Mouse (Mus musculus): ENCODE measurements around the gene Tmem269.

The Tmem269 gene

DNA sequence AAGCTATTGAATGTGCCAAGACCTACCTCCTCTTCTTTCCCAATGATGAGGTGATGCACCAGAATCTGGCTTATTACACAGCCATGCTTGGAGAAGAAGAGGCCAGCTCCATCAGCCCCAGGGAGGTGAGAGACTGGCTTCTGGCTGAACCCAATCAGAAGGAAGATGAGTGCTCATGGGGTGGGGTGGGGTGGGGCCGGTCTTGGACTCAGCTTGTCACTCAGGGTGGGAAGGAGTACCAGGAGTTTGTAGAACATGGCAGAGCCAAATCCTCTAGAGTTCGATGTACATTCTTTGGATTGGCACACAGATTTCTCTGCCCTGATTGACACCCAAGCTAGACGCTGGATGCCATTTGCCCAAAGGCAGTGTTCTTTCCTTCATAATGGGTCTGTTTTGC, 20.6 kb upstream of the Tmem269 start:
- 55% methylated on average over 3 of the region's 3 CpGs for WGBS

DNA sequence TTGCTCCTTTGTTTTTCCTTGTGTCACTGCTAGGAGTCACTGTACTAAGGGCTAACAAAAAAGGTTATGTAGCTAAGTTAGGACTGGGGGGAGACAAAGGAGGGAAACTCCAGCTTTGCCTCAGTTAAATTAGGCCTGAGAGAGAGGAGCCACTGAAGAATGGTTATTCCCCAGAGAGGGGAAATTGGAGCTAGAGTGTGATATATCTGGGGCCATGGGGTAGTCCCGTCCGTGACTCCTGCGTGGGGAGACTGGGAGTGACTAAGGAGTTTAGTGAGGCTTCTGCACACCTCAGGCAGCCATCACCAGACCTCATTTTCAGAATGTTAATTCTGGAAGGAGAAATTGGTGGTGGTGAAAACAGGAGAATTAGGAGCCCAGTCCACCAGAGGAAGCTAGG, 16.3 kb upstream of the Tmem269 start:
- WGBS = 88% methylated on average over 3 of the region's 3 CpGs

DNA sequence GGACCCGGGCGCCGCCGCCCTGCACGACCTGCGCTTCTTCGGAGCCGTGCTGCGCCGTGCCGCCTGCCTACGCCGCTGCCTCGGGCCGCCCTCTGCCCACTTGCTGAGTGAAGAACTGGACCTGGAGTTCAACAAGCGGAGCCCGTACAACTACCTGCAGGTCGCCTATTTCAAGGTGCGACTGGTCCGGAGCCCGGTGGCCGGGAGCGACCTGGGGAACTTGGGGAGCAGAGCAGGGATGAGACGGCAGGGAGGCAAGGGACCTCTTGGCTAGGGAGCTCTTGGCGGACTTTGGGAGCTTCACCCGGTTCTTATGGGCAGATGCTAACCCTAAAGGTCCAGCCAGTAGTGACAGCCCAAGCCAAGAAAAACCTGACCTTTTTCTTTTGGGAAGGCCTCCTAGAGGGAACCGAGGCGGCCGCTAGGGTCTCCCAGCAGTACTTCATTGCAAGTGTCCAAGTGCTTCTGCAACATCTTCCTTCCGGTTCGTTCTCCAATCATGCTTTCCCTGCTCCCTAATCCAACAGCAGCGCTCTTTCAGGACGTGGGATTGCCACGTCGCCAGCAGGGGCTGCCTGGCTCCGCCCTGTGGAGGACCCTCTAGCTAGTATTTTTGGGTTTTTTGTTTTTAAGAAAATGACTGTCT, 15.4 kb upstream of the Tmem269 start:
- under 1% methylated on average over 36 of the region's 36 CpGs for WGBS

DNA sequence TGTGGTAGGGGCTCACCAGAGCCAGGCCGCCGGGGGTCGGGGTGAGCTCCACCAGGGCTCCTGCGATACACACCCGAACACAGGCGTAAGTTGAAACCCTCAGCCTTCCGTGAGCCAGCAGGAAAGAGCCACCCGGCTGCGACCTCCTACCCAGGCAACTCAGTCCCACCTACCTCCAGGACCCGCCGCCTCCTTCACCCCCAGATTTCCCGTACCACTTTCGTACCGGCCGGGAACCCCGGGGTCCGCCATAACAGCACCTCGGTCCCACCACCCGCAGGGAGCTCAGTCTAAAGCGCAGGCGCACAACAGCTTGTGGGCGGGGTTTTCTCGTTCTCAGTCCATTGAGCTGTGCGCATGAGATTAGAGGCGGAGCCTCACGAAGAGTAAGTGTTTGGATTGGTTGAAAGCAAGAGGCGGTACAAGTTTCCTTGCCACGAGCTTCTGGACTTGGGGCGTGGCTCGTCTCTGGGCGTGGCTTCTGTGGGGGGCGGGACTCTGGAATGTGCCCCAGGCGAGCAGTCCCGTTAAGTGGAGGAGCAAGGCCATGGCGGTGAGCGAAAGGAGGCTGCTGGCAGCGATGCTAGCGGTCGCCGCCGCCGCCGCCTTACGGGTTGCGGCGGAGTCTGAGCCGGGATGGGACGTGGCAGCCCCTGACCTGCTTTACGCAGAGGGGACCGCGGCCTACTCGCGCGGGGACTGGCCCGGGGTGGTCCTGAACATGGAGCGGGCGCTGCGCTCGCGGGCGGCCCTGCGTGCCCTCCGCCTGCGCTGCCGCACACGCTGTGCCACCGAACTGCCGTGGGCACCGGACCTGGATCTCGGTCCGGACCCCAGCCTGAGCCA, 14.6 kb upstream of the Tmem269 start, which contains the start of the genes AU022252 and P3h1:
Gene AU022252 (minus strand): TSS at position 303 of the 846 bp plus-strand sequence.
Gene P3h1 (plus strand): TSS at position 506 of the 846 bp plus-strand sequence.
- WGBS = under 1% methylated on average over 71 of the region's 71 CpGs

DNA sequence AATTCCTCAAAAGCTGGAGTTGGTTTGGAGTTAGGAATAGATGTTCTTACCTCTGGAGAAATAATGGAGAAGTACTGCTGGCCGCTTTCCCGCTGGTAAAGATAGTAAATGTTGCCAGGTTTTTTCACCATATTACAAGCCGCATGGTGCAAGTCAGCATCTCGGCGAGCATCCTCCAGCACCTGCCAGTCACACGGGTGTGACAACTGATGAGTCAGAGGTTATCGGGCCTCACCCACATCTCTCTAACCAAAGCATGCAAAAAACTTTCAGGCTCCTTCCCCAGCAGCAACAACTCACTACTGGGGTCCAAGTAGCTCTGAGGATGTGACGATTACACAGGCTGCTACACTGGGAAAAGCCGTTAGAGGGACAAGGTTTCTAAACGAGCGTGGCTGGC, 8.7 kb upstream of the Tmem269 start:
- WGBS = 89% methylated on average over 11 of the region's 11 CpGs

DNA sequence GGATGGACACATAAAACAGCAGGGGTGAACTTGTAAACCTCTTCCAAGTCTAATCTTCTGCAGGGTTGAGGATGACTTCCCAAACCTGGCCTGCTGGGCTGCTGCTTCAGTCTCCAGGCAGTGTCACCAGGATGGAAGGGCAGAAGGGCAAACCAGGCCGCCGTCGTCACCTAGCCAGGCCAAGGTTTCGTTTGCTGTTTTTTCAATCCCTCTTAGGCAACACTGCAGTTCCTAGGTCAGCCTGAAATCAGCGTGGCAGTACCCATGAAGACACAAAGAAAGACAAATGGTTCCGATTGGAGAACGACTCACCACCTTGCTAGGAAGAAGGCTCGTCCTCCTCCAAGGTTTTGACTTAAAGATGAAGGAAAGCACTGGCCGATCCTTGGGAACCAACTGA, 7.7 kb upstream of the Tmem269 start:
- WGBS = 90% methylated on average over 9 of the region's 9 CpGs

DNA sequence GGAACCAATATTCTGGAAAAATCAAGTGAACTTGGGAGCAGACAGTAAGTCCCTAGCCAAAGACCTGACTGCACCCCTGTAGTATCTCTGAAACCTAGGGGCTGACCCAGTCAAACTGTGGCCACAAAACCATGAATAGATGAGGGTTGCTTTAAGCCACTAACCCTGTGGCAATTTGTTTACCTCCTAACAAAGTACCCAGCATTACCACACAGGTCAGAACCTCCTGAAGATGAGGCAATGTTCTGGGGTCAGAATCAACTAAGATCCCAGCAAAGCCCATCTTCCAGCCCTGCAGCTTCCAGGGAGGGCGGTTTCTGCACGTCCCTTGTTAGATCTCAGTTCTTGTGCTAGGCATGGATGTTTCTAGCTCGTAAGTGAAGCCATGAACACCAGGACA, 6.5 kb upstream of the Tmem269 start:
- 95% methylated on average over 3 of the region's 3 CpGs for WGBS

DNA sequence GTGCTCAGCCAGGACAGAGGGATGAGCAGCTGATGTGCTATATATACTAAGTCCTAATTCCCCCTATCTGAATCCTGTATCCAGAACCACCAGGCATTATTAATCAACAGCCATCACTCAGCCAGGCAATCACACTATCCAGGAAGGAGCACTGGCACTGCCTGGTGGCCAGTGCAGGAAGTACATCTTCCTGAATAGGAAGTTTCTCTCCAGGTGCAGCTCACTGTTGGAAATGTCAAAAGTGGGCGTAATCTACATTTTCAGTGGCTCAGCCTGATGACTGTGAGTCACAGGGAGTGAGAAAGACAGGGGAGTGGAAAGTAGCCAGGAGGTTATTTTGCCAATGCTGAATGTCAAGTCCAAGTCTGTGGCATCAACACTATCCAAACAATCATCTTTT, 5.7 kb upstream of the Tmem269 start:
- WGBS = 55% methylated on average over 1 of the region's 1 CpGs

DNA sequence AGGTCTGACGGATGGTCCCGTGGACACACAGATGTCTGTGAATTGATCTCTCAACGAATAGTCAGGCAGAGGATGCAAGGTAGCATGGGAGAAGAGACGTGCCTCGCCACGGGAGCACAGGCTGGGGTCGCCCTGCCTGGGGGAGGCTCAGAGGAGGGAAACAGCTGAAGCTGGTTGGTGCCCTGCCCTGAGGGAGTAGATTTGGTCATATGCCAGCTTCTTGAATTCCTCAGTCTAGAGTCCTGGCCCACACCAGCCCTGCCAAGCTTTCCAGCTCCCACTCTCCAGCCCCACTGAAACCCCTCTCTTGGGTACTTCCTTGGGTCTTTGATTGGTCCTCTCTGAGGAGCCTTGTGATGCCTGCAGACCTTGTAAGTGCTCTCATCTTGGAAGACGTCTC, 1.4 kb downstream of the Tmem269 start:
- 60% methylated on average over 8 of the region's 8 CpGs for WGBS

DNA sequence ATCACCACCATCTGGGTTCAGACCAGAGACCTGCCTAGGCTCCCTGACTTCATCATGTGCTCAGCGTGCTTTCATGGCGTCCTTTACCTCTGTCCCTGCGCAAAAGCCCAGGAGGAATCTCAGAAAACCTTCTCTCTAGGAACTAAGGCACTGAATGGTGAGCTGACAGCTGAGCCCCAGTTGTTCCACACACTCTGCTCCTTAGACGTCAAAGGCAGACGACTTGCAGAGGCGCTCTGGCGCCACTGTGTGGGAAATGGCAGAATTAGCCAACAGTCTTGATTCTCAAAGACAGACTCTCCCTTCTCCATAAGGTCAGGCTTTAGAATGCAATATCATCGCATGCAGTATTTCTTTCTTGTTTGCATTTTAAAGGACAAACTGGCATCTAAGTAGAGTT, 13.3 kb downstream of the Tmem269 start:
- WGBS = 26% methylated on average over 8 of the region's 8 CpGs

DNA sequence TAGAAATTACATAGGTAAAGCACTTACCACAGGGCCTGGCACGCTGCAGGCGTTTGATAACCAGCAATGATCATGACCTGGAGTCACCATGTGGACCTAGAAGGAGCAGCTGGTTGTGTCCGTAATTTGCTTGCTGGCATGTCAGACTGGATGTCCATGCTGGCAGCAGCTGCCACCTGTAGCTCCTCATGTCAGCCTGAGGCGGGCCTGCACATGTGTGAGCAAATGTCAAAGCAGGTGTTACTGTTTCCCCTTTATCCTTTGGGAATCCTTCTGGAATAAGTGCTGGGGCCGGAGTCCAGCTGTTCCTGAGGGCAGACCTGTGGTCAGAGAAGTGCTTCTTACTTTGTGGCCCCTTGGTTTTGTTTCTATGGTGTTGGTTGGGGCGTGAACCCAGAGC, 19.9 kb downstream of the Tmem269 start:
- 94% methylated on average over 6 of the region's 6 CpGs for WGBS

DNA sequence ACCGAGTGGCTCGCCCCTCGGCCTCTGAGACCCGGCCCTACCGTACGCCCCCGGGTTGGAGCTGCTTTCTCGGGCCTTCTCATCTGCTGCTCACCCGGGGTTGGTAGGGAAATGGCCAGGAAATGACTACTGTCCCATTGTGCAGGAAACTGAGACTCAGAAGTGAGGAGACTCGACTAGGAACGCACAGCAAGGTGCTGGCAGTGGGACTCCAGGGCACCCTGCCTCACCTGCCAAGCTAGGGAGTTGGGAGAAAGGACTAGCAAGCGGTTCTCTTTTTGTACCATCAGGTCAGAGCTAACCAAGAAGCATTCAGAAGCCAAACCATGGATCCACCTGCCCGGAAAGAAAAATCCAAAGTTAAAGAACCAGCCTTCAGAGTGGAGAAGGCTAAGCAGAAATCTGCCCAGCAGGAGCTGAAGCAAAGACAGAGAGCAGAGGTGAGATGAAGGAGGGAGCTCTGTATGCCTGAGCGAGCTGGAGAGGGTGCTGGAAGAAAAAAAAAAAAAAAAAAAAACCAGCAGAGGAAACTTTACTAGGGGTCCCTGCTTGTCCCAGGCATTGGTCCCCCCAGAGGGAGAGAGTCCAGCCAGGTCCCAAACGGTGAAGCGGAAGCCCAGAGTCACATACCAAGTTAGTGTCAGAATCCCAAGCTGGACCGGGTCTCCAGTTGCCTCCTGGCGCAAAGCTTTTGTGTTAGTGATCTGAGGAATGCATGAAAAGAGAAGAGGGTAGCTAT, 22.3 kb downstream of the Tmem269 start:
- 10% methylated on average over 18 of the region's 18 CpGs for whole genome bisulfite sequencing

DNA sequence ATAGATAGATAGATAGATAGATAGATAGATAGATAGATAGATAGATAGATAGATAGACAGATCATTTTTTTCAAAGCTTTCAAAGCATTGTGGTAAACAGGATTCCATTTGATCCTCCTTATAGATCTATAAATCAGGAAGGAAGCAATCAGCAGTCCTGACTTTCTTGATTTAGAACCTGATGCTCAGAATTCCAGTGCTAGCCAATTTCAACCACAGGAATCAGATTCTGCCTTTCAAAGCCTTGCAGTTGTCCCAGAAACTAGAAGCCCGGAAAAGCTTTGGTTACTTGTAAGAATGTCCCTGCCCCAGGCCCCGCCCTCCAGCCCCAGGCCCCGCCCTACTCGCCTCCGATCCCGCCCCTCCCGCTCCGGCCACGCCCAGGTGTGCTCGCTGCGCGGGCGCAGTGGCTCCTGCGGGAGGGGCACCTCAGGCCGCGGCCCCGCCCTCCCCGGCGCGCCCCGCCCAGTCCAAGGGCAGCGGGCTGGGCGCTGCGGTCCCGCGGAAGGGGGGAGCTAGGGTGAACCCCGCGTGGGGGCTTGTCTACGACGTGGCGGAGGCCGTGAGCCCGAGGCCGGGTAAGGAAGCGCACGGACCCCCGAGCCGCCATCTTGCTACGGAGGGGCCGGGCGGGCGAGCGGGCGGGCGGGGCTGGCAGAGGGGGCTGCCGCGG, 23.0 kb downstream of the Tmem269 start, which contains the start of gene Svbp:
Gene Svbp (plus strand): TSS at position 398 of the 673 bp plus-strand sequence.
- WGBS = under 1% methylated on average over 43 of the region's 47 CpGs

DNA sequence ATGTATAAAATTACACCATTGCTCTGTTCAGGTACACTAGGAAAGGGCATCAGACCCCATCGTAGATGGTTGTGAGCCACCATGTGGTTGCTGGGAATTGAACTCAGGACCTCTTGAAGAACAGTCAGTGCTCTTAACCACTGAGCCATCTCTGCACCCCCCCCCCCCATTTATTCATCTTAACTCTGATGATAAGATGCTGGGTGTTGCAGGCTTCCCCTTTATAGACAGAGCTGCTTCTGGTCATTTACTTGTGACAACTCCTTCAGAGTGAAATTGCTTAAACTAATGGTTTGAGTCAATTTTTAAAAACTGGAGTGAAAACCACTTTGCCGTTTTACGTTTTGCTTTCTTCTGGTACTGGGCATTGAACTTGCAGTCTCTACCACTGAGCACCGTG, 25.3 kb downstream of the Tmem269 start:
- 93% methylated on average over 4 of the region's 4 CpGs for WGBS

DNA sequence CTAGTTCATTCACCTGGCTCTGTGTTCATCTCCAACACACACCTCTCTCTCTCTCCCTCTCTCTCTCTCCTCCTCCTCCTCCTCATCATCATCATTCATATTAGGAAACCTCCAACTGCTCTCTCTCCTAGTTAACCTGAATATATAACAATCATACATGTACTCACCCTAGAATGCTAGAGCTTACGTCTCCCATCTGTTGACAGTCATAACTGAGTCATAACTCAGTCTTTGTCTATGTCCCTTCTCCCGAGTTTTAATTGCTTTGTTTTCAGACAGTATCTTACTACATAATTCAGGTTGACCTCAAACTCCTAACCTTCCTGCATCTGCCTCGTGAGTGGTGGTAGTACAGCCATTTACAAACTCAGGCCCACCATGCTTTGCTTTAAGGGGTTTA, 26.7 kb downstream of the Tmem269 start:
- WGBS = 64% methylated on average over 3 of the region's 3 CpGs

DNA sequence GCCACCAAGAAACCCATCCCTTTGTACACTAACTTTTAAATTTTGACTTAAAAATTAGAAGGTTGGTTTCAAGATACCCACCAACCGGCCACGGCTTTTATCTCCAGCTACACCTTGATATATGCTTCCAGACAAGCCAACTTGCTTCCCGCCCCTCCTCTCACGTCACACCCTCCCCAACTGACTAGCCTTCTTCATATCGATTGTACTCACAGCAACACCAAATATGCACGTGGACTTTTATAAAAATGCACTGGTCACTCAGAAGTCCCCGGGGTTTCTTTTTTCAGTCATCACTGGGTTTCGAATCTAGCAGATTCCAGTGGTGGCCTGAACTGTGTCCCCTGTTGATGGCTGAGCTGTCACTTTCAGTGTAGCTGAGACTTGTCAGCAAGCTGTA, 27.4 kb downstream of the Tmem269 start:
- WGBS = 91% methylated on average over 8 of the region's 8 CpGs

DNA sequence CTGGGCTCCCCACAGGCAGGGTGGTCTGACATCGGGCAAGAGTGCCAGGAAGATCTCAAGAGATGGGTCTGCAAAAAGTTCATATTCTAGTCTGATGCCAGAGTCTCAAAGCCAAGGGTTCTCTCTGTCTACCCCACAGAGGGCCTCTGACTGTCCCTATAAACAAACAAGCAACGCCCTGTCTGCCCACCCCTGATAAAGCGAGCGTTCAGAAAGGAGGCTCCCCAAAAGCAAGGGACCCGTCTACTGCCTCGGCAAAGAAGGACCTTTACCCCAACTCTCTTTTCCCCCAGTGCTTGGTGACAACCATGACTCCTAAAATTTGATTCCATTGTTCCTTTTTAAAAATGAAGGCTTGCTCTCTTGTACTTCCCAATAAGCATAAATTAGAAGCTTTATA, 28.2 kb downstream of the Tmem269 start, which contains the start of gene Ermap:
Gene Ermap (minus strand): TSS at position 148 of the 400 bp plus-strand sequence.
- WGBS = 83% methylated on average over 6 of the region's 6 CpGs

DNA sequence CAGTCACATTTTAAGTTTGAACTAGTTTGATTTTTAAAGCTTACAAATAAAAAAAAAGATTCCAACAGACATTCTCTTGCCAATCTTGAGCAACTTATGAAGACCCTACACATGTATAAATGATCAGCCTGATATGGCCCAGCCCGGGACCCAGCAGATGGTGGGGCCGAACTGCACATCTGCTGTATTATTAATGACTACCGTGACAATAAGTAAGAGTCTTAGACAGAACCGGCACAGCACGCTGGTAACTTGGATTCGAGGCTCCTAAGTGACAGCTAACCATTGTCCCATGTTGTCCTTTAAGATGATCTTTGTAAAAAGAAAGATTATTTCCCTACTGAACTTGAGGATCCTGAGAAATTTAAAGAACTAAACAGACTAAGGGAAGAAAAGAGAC, 28.6 kb downstream of the Tmem269 start:
- WGBS = 82% methylated on average over 6 of the region's 6 CpGs

DNA sequence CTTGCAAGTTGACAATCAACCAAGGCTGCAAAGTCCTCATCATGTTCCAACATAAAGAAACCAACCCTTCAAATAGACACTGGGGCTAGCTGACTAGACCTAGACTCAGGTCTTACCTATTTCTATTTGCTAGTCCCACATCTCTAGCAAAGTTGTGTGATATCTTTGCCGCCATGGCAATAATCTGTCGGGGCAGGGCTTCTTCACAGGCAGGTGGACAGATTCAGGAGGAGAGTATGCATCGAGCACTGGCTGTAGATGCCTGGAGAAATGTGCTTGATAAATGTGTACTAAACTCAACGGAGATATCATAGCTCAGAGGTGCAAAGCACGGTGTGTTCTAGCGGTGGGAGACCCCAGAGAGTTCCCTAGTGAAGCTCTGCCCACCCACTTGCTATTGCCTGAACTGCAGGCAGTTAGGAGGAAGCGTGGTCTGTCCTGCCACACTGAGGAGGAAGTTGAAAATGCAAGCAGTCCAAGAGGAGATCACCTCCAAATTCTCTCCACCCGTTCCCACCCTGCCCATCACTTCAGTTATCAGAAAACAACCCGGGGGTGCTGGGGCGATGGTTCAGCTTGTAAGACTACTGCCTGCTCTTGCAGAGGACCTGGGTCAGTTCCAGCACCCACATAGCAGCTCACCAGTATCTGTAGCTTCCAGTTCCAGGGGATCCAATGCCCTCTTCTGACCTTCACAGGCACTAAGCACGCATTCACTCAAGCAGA, 29.8 kb downstream of the Tmem269 start:
- 51% methylated on average over 11 of the region's 11 CpGs for WGBS

DNA sequence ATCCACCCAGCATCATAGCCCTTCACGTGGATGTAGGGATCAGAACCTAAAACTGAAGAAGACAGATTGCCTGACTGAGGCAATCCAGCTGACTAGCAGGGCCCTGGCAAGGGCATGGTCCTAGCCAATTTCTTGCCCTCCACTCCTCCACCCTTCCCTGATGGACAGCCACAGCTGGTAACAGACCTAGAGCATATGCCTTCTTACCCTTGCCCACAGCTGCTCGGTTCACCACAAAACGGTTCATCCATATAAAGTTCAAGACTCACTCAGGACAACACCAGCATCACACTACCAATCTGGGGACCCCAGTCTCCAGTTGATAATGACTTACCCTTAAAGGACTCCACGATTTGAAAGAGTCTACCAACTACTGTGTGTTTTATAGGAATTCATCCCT, 32.2 kb downstream of the Tmem269 start:
- 82% methylated on average over 4 of the region's 4 CpGs for WGBS

DNA sequence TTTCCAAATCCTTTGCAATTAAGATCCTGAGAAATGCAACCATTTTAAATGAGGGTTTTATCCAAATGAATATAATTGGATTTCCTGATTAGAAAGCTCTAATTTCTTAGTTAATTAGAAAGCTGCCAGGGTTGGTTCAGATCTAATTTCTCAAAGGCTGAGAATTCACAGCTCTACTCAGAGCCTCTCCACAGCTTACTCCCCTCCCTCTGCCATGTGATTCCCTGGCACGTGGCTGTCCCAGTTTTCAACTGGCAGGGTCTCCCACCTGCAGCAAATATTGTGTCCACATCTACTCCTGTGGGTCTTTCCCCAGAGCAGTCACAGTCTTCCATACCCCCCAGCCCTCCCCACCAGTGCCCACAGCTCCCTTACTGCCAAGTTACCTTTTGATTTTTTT, 34.5 kb downstream of the Tmem269 start:
- WGBS = 21% methylated on average over 1 of the region's 1 CpGs
